Mouse (Mus musculus): Measurements from ENCODE around the gene Ugt1a8.
"Not testable (repeated sequence)": the region's sequence is repeated elsewhere in the genome, so short reads cannot be mapped to it uniquely, and the experiment has no call there.

- not testable (repeated sequence) for TF ChIP-seq CTCF (IDR thresholded peaks at IDR 0.05; ENCODE audit: control insufficient read depth, insufficient read depth, insufficient read length); MYOD1 (IDR thresholded peaks at IDR 0.05; ENCODE audit: control insufficient read depth, insufficient read length, low read depth)
Measured at GRCm38 (mm10) chr1:88172190-88172589, 84.6 kb downstream of the Ugt1a8 start.

Data from C2C12 (cell line).